Mouse (Mus musculus) naive thymus-derived CD4-positive, alpha-beta T cell, adult 2 months (primary cell): ENCODE measurements around the gene Ube2n.

Source experiments
- DNase-seq: peaks from one replicate; pipeline ENCODE4 v3.0.0-alpha.2; 2011; ENCODE audit warnings: low read depth

The Ube2n gene

GRCm38 (mm10) chr10:95560394-95560983, 45.5 kb downstream of the Ube2n start:
- DNase-seq, result no peak

- no peak for DNase-seq
These were observed 46.7 kb downstream of the Ube2n start for GRCm38 (mm10) chr10:95561616-95562015.

- DNase-seq, result no peak
These were observed 47.5 kb downstream of the Ube2n start for GRCm38 (mm10) chr10:95562395-95562794.

- peak; percentile 60 for DNase-seq
These were observed 48.2 kb downstream of the Ube2n start for GRCm38 (mm10) chr10:95562859-95563841.

GRCm38 (mm10) chr10:95563851-95564845, 49.2 kb downstream of the Ube2n start, which contains the start of gene Nudt4:
Gene Nudt4 (minus strand): TSS chr10:95564146.
- DNase-seq, result peak; percentile 91

GRCm38 (mm10) chr10:95565156-95565854, 50.4 kb downstream of the Ube2n start:
- peak; percentile 51 for DNase-seq

- DNase-seq, result no peak
These were observed 51.8 kb downstream of the Ube2n start for GRCm38 (mm10) chr10:95566786-95567185.

GRCm38 (mm10) chr10:95567550-95567949, 52.6 kb downstream of the Ube2n start:
- no peak for DNase-seq

GRCm38 (mm10) chr10:95568016-95568415, 53.1 kb downstream of the Ube2n start:
- no peak for DNase-seq

- no peak for DNase-seq
These were observed 54.5 kb downstream of the Ube2n start for GRCm38 (mm10) chr10:95569441-95569840.

GRCm38 (mm10) chr10:95574994-95575393, 60.0 kb downstream of the Ube2n start:
- DNase-seq, result no peak

- DNase-seq, result no peak
These were observed 61.0 kb downstream of the Ube2n start for GRCm38 (mm10) chr10:95575839-95576380.

- DNase-seq, result no peak
These were observed 62.1 kb downstream of the Ube2n start for GRCm38 (mm10) chr10:95576876-95577566.

- DNase-seq, result no peak
These were observed 62.6 kb downstream of the Ube2n start for GRCm38 (mm10) chr10:95577567-95577950.

GRCm38 (mm10) chr10:95585554-95585953, 70.6 kb downstream of the Ube2n start:
- no peak for DNase-seq

GRCm38 (mm10) chr10:95587509-95588220, 72.7 kb downstream of the Ube2n start:
- DNase-seq, result no peak

- DNase-seq, result no peak
These were observed 74.3 kb downstream of the Ube2n start for GRCm38 (mm10) chr10:95589196-95589595.

- no peak for DNase-seq
These were observed 75.3 kb downstream of the Ube2n start for GRCm38 (mm10) chr10:95590196-95590595.

- DNase-seq, result no peak
These were observed 76.3 kb downstream of the Ube2n start for GRCm38 (mm10) chr10:95591257-95591656.

- no peak for DNase-seq
These were observed 79.5 kb downstream of the Ube2n start for GRCm38 (mm10) chr10:95594414-95594813.
